Mouse (Mus musculus) central nervous system, embryonic 14 days (tissue): ENCODE results near the gene Nr5a1. TPM values are rescaled to one million over a fixed set of nuclear protein-coding genes. Genes with fewer than 3 reads are reported as not detected.

ENCODE experiments used
- polyA plus RNA-seq: library from polyadenylated mRNA; depleted of rRNA; stranded (reverse); fragments of >200 nt; gene quantifications from 2 replicates; pipeline ENCODE4 v1.2.3, GENCODE M21; 2012; rRNA removed

Gene Nr5a1
- polyA plus RNA-seq: 0.78 and 1.2 TPM in 2 replicates

DNA sequence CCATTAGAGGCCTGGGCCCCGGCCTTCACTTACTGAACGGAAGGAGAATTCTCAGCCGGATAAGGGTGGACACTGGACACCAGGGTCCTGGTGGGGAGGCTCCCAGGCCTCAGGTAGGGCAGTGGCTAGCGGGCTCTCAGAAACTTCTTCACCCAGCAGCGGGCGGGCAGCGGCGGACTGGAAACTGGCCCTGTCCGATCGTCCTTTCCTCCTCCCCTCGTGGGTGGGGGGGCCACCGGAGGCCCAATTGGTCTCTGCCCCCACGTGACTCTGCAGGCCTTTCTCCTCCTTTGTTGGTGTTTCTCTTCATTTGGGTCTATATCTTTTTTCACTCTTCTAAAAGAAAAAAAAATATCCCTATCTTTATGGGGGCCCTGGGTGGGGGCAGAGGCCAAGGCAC lies at the start of gene Nr5a1:
Gene Nr5a1 (minus strand): TSS at position 219 of the 400 bp plus-strand sequence.

GRCm38 (mm10) chr2:38643625-38644427 lies 70.5 kb downstream of the Nr5a1 start, which contains the start of gene Psmb7:
Psmb7 (minus strand) TSS chr2:38644087.

Other genes with a start within 250 kb of the Nr5a1 start
- gene Nek6, start 202.9 kb downstream of the Nr5a1 start, polyA plus RNA-seq: 48.7 and 52.1 TPM in 2 replicates
- gene Psmb7, start 70.5 kb downstream of the Nr5a1 start, polyA plus RNA-seq: 315 and 341 TPM in 2 replicates
- gene Nr6a1, start 213.1 kb upstream of the Nr5a1 start, polyA plus RNA-seq: 4.1 and 4.2 TPM in 2 replicates
- gene Olfml2a, start 217.4 kb upstream of the Nr5a1 start, polyA plus RNA-seq: 3.5 and 8.0 TPM in 2 replicates